In genomic region chr16:35660222-35660621, GRCm38 (mm10) we compare ENCODE assay signal across 8 mouse cellular contexts.
DNase-seq lines count a peak whose midpoint lies in the region; ATAC-seq lines count a peak whose summit lies in the region.

No protein-coding gene starts in this region.

- H3K4me1 ChIP-seq in hindbrain, embryonic 14.5 days (replicated peaks; ENCODE audit: control insufficient read depth, insufficient read depth, low read length), result no peaks in the 10 kb centered on the region
- peaks cover 9% of the 10 kb centered on the region for H3K4me1 ChIP-seq in midbrain, embryonic 10.5 days

- H3K4me2 ChIP-seq in hindbrain, embryonic 14.5 days (replicated peaks), result peak overlapping the region; percentile 40

- H3K27ac ChIP-seq in hindbrain, embryonic 14.5 days, result no peak overlapping the region
- H3K27ac ChIP-seq in midbrain, embryonic 10.5 days (replicated peaks), result no peak overlapping the region

- WGBS in hindbrain, embryonic 14.5 days, result 33% methylated on average over 35 of the region's 36 CpGs
- 28% methylated on average over 36 of the region's 36 CpGs for WGBS in midbrain, embryonic 10.5 days

- H3K4me3 ChIP-seq in hindbrain, embryonic 14.5 days (replicated peaks; ENCODE audit: low read length), result peak overlapping the region; percentile 17
- peak overlapping the region; percentile 34 for H3K4me3 ChIP-seq in midbrain, embryonic 10.5 days

- peak; percentile 54 for DNase-seq in adrenal gland, adult 2 months
- DNase-seq in adrenal gland, adult 18-20 months (ENCODE audit: low spot score in 2 of 2), result no peak
- peak; percentile 17 for DNase-seq in embryo, embryonic 9.5 days (ENCODE audit: extremely low spot score)
- no peak for DNase-seq in hindbrain, embryonic 14.5 days (ENCODE audit: low spot score)
- peak; percentile 24 for DNase-seq in midbrain, embryonic 10.5 days (ENCODE audit: low spot score)
- no peak for DNase-seq in Muller cell, postnatal 12 days (ENCODE audit: inconsistent ontology term)
- DNase-seq in layer of hippocampus, adult 18-20 months (ENCODE audit: low spot score in 2 of 2), result no peak

- ATAC-seq in hindbrain, embryonic 14.5 days (ENCODE audit: low FRiP score), result no peak
- no peak for ATAC-seq in erythroid progenitor cell, adult 5-6 weeks (replicated peaks; ENCODE audit: low FRiP score, poor library complexity, severe bottlenecking)

- H3K27me3 ChIP-seq in hindbrain, embryonic 14.5 days (ENCODE audit: control insufficient read depth, insufficient read depth, low read length), result peaks cover 10% of the 10 kb centered on the region
- peaks cover 45% of the 10 kb centered on the region for H3K27me3 ChIP-seq in midbrain, embryonic 10.5 days (ENCODE audit: low read depth, poor library complexity, severe bottlenecking)

- no peaks in the 10 kb centered on the region for H3K9me3 ChIP-seq in hindbrain, embryonic 14.5 days (ENCODE audit: control insufficient read depth, low read length)
- no peaks in the 10 kb centered on the region for H3K9me3 ChIP-seq in midbrain, embryonic 10.5 days (replicated peaks)

- no peak overlapping the region for H3K9ac ChIP-seq in hindbrain, embryonic 14.5 days

- peaks cover 13% of the 10 kb centered on the region; the same call in 1 of the 2 replicates for H3K36me3 ChIP-seq in hindbrain, embryonic 14.5 days (replicated peaks; ENCODE audit: control insufficient read depth, insufficient read depth)
- H3K36me3 ChIP-seq in midbrain, embryonic 10.5 days, result peaks cover 100% of the 10 kb centered on the region

Comparison
In these comparisons a context has a peak if more than half of its experiments do, and no peak if none do; other contexts are left out.
1. DNase-seq: peak in adrenal gland, adult 2 months (single experiment), embryo, embryonic 9.5 days (single experiment) and midbrain, embryonic 10.5 days (single experiment); none in adrenal gland, adult 18-20 months (0 of 2), hindbrain, embryonic 14.5 days (single experiment), Muller cell, postnatal 12 days (single experiment) and layer of hippocampus, adult 18-20 months (0 of 2).